Mouse (Mus musculus): ENCODE results near the gene Ap4b1. TPM values are rescaled to one million over a fixed set of nuclear protein-coding genes. Genes with fewer than 3 reads are reported as not detected.
A peak's percentile ranks its signal among the peaks of the same experiment; 100 is the strongest.
"Not testable (repeated sequence)": the region's sequence is repeated elsewhere in the genome, so short reads cannot be mapped to it uniquely, and the experiment has no call there.

Ap4b1 gene
- total RNA-seq, 1 experiment from 2014 or later: 21.6 TPM

- peak; percentile 88 to 89 for ATAC-seq (replicated peaks in 1 of 2; ENCODE audit: insufficient read depth in 1 of 2, low FRiP score in 2 of 2, low TSS enrichment in 1 of 2, low read depth in 1 of 2, poor library complexity in 2 of 2, severe bottlenecking in 2 of 2)
Observed at GRCm38 (mm10) chr3:103791230-103792110, 17.9 kb upstream of the Ap4b1 start, which contains the start of gene Hipk1. Hipk1 (minus strand) TSS chr3:103791563.

- ATAC-seq (replicated peaks in 1 of 2; ENCODE audit: insufficient read depth in 1 of 2, low FRiP score in 2 of 2, low TSS enrichment in 1 of 2, low read depth in 1 of 2, poor library complexity in 2 of 2, severe bottlenecking in 2 of 2): not testable (repeated sequence)
Observed at GRCm38 (mm10) chr3:103792111-103792406, 17.3 kb upstream of the Ap4b1 start.

DNA sequence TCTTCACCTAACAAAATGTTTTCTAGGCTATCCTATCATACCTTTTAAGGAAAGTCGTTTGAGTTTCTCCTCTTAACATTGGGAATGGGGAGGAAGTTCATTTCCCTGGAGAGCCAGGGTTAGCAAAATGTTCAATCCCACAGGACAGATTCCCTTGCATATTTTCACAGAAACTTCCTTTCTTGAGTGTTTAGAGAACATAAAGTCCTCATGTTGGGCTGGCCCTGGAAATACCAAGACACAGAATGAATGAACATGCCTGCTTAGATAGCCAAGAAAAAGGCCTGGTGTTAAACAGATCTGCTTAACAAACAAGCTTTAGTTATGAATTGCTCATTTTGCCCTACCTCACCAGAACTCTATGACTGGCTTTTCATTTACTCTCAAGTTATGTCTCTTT lies 16.8 kb upstream of the Ap4b1 start:
- ATAC-seq (replicated peaks in 1 of 2; ENCODE audit: insufficient read depth in 1 of 2, low FRiP score in 2 of 2, low TSS enrichment in 1 of 2, low read depth in 1 of 2, poor library complexity in 2 of 2, severe bottlenecking in 2 of 2): no peak

- ATAC-seq (replicated peaks in 1 of 2; ENCODE audit: insufficient read depth in 1 of 2, low FRiP score in 2 of 2, low TSS enrichment in 1 of 2, low read depth in 1 of 2, poor library complexity in 2 of 2, severe bottlenecking in 2 of 2): no peak
Observed at GRCm38 (mm10) chr3:103796389-103796788, 12.9 kb upstream of the Ap4b1 start.

DNA sequence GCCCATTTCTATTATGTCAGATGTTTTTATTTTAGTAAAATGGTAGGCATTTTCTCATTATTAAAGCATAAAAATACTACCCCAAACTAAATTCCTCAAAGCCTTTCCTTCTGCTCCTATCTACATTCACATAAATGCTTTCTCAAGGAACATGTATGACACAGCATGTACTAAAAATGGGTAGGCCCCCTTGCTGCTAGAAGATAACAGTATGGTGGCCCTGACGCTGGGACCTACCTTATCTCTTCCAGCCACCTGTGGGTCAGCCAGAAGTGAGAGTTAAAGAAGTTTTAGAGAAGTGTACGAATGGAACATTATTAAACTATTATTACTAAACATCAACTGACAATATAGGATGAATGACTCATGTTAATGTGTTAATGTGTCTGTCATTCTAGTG lies 9.8 kb upstream of the Ap4b1 start:
- peak; percentile 12 to 19; a peak in 2 of 4 replicates for ATAC-seq (replicated peaks in 1 of 2; ENCODE audit: insufficient read depth in 1 of 2, low FRiP score in 2 of 2, low TSS enrichment in 1 of 2, low read depth in 1 of 2, poor library complexity in 2 of 2, severe bottlenecking in 2 of 2)

DNA sequence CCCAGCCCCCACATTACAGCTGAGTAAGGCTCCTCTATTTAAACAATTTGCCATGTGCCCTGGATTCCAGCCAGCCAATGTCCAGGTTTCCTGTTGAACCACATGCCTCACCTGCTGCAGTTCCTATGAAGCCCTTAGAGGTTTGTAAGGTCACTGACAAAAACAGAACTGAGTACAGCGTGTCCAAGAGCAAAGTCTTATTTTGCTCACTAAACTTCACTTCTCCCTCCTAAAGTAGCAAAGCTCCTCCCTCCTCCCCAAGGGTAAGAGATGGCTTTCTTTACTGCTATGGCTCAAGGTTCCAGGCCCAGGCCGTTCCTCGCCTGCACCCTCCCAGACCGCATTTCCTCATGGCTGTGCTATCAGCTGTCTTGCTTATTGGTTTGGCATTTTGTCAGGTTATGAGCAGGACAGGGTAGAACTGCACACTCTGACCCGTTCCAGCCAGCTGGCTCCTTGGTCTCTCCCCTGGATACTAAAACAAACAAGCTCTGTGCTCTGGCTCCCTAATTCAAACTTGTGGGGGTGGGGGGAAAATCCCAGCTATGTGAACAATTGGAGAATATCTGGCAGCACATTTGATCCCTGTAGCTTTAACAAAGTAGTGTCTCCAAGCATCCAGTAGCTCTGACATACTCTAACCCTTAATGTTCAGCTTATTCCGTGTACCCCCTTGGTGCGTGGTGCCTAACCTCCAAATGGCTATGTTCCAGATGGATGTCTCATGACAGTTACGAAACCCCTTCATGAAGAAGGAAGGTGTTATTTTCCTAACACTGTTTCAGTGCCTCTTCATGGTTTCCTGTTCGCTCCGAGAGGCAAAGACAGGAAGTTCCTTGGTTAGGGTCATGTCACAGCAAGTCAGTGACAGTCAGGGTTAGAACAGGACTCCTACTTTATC lies 7.4 kb upstream of the Ap4b1 start:
- ATAC-seq (replicated peaks in 1 of 2; ENCODE audit: insufficient read depth in 1 of 2, low FRiP score in 2 of 2, low TSS enrichment in 1 of 2, low read depth in 1 of 2, poor library complexity in 2 of 2, severe bottlenecking in 2 of 2): peak; percentile 77 to 79

DNA sequence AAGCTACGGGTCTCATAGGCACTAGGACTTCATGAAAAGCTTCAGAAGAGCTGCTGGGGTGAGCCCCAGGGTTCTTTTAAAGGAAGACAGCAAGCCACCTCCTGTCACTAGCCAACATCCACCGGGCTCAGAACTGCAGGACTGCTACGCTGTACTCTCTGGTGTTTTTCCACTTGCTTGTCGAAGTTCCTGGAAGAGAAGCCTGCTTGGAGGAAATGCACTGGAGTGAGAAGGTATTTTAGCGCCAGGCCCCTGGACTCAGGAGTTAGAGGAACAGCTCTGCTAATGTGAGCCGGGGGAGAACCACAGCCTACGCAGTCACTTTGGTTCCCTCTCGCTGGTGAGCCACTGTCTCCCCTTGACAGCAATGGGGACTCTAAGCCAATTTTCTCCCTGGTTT lies 6.5 kb upstream of the Ap4b1 start:
- ATAC-seq (replicated peaks in 1 of 2; ENCODE audit: insufficient read depth in 1 of 2, low FRiP score in 2 of 2, low TSS enrichment in 1 of 2, low read depth in 1 of 2, poor library complexity in 2 of 2, severe bottlenecking in 2 of 2): no peak

GRCm38 (mm10) chr3:103805671-103806070 lies 3.6 kb upstream of the Ap4b1 start:
- ATAC-seq (replicated peaks in 1 of 2; ENCODE audit: insufficient read depth in 1 of 2, low FRiP score in 2 of 2, low TSS enrichment in 1 of 2, low read depth in 1 of 2, poor library complexity in 2 of 2, severe bottlenecking in 2 of 2): no peak

DNA sequence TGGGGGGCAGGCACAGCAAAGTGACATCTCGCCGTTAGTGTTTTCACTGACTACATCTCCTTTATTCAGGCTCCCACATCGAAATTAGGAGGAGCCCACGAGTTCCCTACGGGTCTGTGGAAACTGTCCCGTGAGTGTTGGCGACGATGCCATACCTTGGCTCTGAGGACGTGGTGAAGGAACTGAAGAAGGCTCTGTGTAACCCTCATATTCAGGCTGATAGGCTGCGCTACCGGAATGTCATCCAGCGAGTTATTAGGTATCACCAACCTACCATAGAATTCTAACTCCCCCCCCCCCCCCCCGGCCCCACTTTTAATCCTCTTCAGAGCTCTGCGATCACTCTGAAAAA lies 455 bp downstream of the Ap4b1 start:
- ATAC-seq (replicated peaks in 1 of 2; ENCODE audit: insufficient read depth in 1 of 2, low FRiP score in 2 of 2, low TSS enrichment in 1 of 2, low read depth in 1 of 2, poor library complexity in 2 of 2, severe bottlenecking in 2 of 2): peak; percentile 17 to 29; a peak in 2 of 4 replicates

- no peak for ATAC-seq (replicated peaks in 1 of 2; ENCODE audit: insufficient read depth in 1 of 2, low FRiP score in 2 of 2, low TSS enrichment in 1 of 2, low read depth in 1 of 2, poor library complexity in 2 of 2, severe bottlenecking in 2 of 2)
Observed at GRCm38 (mm10) chr3:103810967-103811366, 1.6 kb downstream of the Ap4b1 start.

- ATAC-seq (replicated peaks in 1 of 2; ENCODE audit: insufficient read depth in 1 of 2, low FRiP score in 2 of 2, low TSS enrichment in 1 of 2, low read depth in 1 of 2, poor library complexity in 2 of 2, severe bottlenecking in 2 of 2): no peak
Observed at GRCm38 (mm10) chr3:103827548-103827947, 18.2 kb downstream of the Ap4b1 start.

DNA sequence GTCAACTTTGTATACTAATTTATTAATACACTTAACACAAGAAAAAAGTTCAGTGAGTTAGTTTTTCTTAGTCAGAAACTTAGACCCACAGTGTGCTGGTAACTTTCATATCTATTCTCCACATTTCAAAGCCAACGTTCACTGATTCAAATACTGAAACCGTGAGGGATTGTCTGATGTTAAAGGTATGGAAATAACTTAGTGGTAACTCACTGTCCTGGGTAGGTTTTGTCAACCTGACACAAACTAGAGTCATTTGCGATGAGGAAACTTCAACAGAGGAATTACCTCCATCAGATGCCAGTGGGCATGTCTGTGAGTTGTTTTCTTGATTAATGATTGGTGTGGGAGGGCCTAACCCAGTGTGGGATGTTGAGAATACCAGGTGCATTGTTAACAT lies 19.7 kb downstream of the Ap4b1 start:
- no peak for ATAC-seq (replicated peaks in 1 of 2; ENCODE audit: insufficient read depth in 1 of 2, low FRiP score in 2 of 2, low TSS enrichment in 1 of 2, low read depth in 1 of 2, poor library complexity in 2 of 2, severe bottlenecking in 2 of 2)

DNA sequence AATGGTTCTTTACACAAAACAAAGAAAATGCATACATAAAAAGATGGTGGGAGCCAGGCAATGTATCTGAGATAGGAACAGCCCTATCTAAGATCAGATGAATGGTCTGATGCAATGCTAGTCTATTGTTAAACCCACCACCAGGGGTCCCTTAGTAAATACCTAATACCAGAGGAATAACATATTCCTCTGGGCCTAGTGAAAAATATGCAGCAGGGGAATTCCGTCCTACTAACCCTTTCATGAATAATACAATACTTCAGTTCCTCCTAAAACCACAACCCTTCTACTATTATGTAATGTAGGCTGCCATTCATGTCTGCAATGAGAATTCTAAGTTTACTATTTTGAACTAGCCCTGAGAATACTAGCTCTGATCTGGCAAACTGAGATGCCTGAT lies 21.4 kb downstream of the Ap4b1 start:
- not testable (repeated sequence) for ATAC-seq (replicated peaks in 1 of 2; ENCODE audit: insufficient read depth in 1 of 2, low FRiP score in 2 of 2, low TSS enrichment in 1 of 2, low read depth in 1 of 2, poor library complexity in 2 of 2, severe bottlenecking in 2 of 2)

DNA sequence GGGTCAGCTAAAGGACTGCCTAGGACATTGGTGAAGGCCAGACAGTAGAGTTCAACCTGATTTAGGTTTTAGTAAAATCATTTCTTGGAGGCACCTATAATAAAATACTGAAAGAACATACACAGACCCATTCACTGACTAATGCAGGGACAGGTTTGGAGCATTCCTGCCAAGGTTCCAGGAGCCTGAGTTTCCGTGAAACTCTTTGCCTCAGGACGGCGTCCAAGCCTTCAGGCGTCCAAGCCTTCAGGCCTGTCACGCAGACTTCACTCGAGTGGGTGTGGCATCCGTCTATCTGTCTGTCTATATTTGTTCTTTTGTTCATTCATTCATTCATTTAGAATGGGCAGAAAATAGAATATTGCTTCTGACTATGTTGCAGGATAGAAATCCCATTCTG lies 21.8 kb downstream of the Ap4b1 start:
- no peak for ATAC-seq (replicated peaks in 1 of 2; ENCODE audit: insufficient read depth in 1 of 2, low FRiP score in 2 of 2, low TSS enrichment in 1 of 2, low read depth in 1 of 2, poor library complexity in 2 of 2, severe bottlenecking in 2 of 2)

DNA sequence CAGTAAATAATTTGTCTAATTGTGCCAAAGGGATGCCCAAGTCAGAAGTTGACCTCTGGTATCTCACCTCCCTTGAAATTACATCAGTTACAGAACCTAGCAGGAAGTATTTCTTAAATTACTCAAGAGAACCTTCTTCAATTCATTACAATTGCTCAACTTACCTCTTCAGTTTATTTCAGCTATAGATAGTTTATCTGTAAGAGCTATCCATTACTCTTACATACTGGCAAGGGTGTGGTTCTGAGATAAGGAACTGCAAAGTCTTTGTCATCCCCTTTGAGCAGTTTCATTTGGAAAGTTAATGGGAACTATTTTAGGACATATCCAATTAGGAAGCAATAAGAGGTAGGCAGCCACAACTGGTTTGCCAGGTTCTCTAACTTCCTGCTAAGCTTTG lies 23.1 kb downstream of the Ap4b1 start, which contains the start of gene Bcl2l15:
Gene Bcl2l15, plus strand, starts transcription at position 176 of the 400 bp plus-strand sequence.
- ATAC-seq (replicated peaks in 1 of 2; ENCODE audit: insufficient read depth in 1 of 2, low FRiP score in 2 of 2, low TSS enrichment in 1 of 2, low read depth in 1 of 2, poor library complexity in 2 of 2, severe bottlenecking in 2 of 2): peak in 1 of 2 experiments; percentile 51; a peak in 1 of 4 replicates

DNA sequence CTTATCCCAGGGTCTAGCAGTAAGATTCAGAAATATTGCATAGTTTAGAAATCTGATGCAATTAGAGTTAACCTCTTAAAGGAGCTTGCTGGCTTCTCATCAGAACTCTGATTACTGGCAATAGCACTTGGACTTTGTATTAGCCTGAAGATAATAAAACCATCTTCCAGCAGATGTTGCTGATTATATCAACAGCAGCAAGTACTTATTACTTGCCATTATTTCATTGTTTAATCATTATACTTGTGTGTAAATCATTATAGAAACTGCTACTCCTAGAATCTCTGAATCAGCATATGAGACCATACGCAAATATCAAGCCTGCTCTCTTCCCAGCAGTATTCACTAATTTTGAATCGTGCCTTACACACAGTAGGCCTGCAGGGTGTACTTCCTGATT lies 24.7 kb downstream of the Ap4b1 start:
- no peak for ATAC-seq (replicated peaks in 1 of 2; ENCODE audit: insufficient read depth in 1 of 2, low FRiP score in 2 of 2, low TSS enrichment in 1 of 2, low read depth in 1 of 2, poor library complexity in 2 of 2, severe bottlenecking in 2 of 2)

GRCm38 (mm10) chr3:103835272-103835950 lies 26.1 kb downstream of the Ap4b1 start:
- ATAC-seq (replicated peaks in 1 of 2; ENCODE audit: insufficient read depth in 1 of 2, low FRiP score in 2 of 2, low TSS enrichment in 1 of 2, low read depth in 1 of 2, poor library complexity in 2 of 2, severe bottlenecking in 2 of 2): no peak

DNA sequence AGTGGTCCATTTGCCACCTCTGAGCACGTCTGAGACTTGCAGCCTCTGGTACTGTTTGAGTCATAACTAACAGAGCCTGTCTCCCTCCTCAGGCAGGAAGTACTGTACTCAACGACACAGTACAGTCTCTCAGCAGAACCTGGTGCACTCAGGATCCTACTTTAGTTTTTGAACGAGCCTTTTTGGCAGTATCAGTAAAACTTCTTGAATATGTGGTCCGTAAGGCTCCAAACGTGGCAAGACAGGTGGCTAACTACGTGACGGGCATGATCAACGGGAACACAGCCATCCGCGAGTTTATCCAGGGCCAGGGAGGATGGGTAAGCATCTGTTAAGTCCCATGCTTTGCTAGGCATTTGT lies 26.6 kb downstream of the Ap4b1 start:
- ATAC-seq (replicated peaks in 1 of 2; ENCODE audit: insufficient read depth in 1 of 2, low FRiP score in 2 of 2, low TSS enrichment in 1 of 2, low read depth in 1 of 2, poor library complexity in 2 of 2, severe bottlenecking in 2 of 2): no peak
